Mouse (Mus musculus) lung, embryonic 14.5 days (tissue): Measurements from ENCODE around the gene Atp8b2. TPM values are rescaled to one million over a fixed set of nuclear protein-coding genes. Genes with fewer than 3 reads are reported as not detected.

Experiments used
- ATAC-seq: fragments of 200-750 bp; cut with Nextera tagmentation; 2 replicates; pipeline ENCODE4 v1.8.0; 2017; ENCODE audit warnings: mild to moderate bottlenecking, moderate TSS enrichment, moderate library complexity; ENCODE audit not compliant: insufficient read depth
- DNase-seq: peaks from one replicate; pipeline ENCODE4 v3.0.0-alpha.2; 2015
- H3K27ac ChIP-seq: fragments of 300-500 bp; sonication (generic); 2 replicates; pipeline ENCODE4 v1.5.1; 2014; ENCODE audit warnings: low read depth, mild to moderate bottlenecking, moderate library complexity
- H3K27me3 ChIP-seq: fragments of 300-500 bp; sonication (generic); 2 replicates; pipeline ENCODE4 v1.6.1; 2014; ENCODE audit warnings: low read length, control low read depth; ENCODE audit not compliant: insufficient read depth
- H3K36me3 ChIP-seq: fragments of 300-500 bp; sonication (generic); 2 replicates; pipeline ENCODE4 v1.6.1; 2014; ENCODE audit warnings: control low read depth; ENCODE audit not compliant: insufficient read depth
- H3K4me1 ChIP-seq: fragments of 300-500 bp; sonication (generic); 2 replicates; pipeline ENCODE4 v1.6.1; 2014; ENCODE audit warnings: antibody characterized with exemption, control low read depth; ENCODE audit not compliant: insufficient read depth
- H3K4me2 ChIP-seq: fragments of 300-500 bp; sonication (generic); 2 replicates; pipeline ENCODE4 v1.6.1; 2014; ENCODE audit warnings: mild to moderate bottlenecking
- H3K4me3 ChIP-seq: fragments of 300-500 bp; sonication (generic); 2 replicates; pipeline ENCODE4 v1.5.1; 2014; ENCODE audit warnings: low read depth, low read length
- H3K9ac ChIP-seq: fragments of 300-500 bp; sonication (generic); 2 replicates; pipeline ENCODE4 v1.6.1; 2014
- H3K9me3 ChIP-seq: fragments of 300-500 bp; sonication (generic); 2 replicates; pipeline ENCODE4 v1.6.1; 2016; ENCODE audit warnings: low read depth, low read length, control low read depth
- CTCF ChIP-seq: IDR thresholded peaks from 2 replicates; pipeline ENCODE4 v1.5.1; 2016; ENCODE audit warnings: antibody characterized with exemption, low read depth
- WGBS: fragments of 180-500 bp; shearing (Covaris S2); extraction: QIAGEN DNeasy Blood & Tissue Kit; methylation state at CpG from one replicate; pipeline ENCODE4 v1.1.7; 2014; 5-methylcytosine and 5-hydroxymethylcytosine counted together
- polyA plus RNA-seq: library from polyadenylated mRNA; unstranded; fragments of >200 nt; fragmentation: Nextera tagmentation; extraction: Ambion mirVana; gene quantifications from 2 replicates; pipeline ENCODE4 v1.2.1, GENCODE M21; 2014

Gene Atp8b2
- polyA plus RNA-seq, 1 experiment from 2014 or later: 20.5 TPM

GRCm38 (mm10) chr3:89966946-89967345, 3.6 kb upstream of the Atp8b2 start:
- Histone ChIP-seq H3K27ac (no peak overlapping the region), H3K36me3 (no peaks in the 10 kb centered on the region), H3K4me3 (no peak overlapping the region), H3K27me3 (no peaks in the 10 kb centered on the region), H3K4me2 (no peak overlapping the region), H3K4me1 (peaks cover 4% of the 10 kb centered on the region; the same call in 1 of the 2 replicates), H3K9ac (no peak overlapping the region), H3K9me3 (no peaks in the 10 kb centered on the region)
- ATAC-seq (no peak), DNase-seq (peak; percentile 61)
- WGBS: 72% methylated on average over 4 of the region's 4 CpGs
- peak; percentile 56 for TF ChIP-seq CTCF

DNA sequence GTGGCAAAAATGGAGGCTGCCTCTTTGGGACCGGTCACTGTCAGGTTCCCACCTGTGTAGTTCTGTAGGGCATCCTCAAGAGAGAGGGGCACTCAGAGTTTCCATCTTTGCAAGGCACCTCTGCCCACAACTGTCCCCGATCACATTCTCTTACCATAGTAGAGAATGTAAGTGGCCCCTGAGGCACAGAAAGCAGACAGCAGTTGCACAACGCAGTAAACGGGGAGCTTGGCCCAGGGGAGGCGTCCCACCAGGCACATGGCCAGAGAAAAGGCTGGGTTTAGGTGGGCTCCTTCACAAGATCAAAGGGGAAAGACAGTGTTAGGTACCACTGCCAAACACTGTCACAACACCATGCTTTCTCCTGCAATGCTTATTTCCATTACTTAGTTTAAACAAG, 2.7 kb upstream of the Atp8b2 start:
- ATAC-seq: no peak
- no peak overlapping the region for H3K27ac ChIP-seq
- TF ChIP-seq CTCF: no peak

DNA sequence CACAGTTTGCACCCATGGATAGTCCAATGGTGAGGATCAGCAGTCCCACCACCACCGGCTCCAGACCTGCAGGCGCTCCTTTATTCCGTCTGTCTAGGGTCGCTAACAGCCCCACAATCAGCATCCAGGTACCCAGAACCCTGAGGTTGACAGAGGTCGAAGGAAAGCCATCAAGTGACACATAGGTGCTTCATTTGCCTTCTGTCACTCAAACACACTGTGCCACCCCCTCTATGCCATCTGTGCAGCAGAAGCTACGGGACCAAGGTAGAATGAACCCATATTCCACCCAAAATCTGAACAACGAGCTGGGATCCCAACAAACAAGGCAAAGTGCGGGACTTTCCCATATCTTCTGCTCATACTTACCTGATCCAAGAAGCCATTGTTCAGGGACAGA, 2.2 kb upstream of the Atp8b2 start:
- no peak for DNase-seq
- 90% methylated on average over 8 of the region's 8 CpGs for WGBS
- Histone ChIP-seq H3K4me1 (peaks cover 15% of the 10 kb centered on the region), H3K27ac (no peak overlapping the region), H3K9me3 (no peaks in the 10 kb centered on the region), H3K27me3 (no peaks in the 10 kb centered on the region), H3K9ac (no peak overlapping the region), H3K36me3 (no peaks in the 10 kb centered on the region), H3K4me2 (no peak overlapping the region), H3K4me3 (no peak overlapping the region)
- no peak for TF ChIP-seq CTCF
- no peak for ATAC-seq

More for the DNA sequence above, 2.7 kb upstream of the Atp8b2 start:
- H3K9ac ChIP-seq: no peak overlapping the region
- H3K9me3 ChIP-seq: no peaks in the 10 kb centered on the region
- peaks cover 13% of the 10 kb centered on the region for H3K4me1 ChIP-seq
- H3K27me3 ChIP-seq: no peaks in the 10 kb centered on the region
- no peaks in the 10 kb centered on the region for H3K36me3 ChIP-seq
- no peak overlapping the region for H3K4me3 ChIP-seq
- no peak overlapping the region for H3K4me2 ChIP-seq
- no peak for DNase-seq
- WGBS: 85% methylated on average over 5 of the region's 5 CpGs

GRCm38 (mm10) chr3:89963926-89964739, 825 bp upstream of the Atp8b2 start:
- Histone ChIP-seq H3K9me3 (no peaks in the 10 kb centered on the region), H3K4me1 (peaks cover 19% of the 10 kb centered on the region), H3K36me3 (peaks cover 6% of the 10 kb centered on the region), H3K27ac (peak overlapping the region; percentile 97), H3K27me3 (no peaks in the 10 kb centered on the region), H3K4me3 (peak overlapping the region; percentile 94), H3K9ac (peak overlapping the region; percentile 93), H3K4me2 (peak overlapping the region; percentile 89)
- peak; percentile 87 for TF ChIP-seq CTCF
- 21% methylated on average over 22 of the region's 22 CpGs for WGBS
- DNase-seq: peak; percentile 93
- ATAC-seq: peak; percentile 22; the same call in 1 of the 2 replicates

DNA sequence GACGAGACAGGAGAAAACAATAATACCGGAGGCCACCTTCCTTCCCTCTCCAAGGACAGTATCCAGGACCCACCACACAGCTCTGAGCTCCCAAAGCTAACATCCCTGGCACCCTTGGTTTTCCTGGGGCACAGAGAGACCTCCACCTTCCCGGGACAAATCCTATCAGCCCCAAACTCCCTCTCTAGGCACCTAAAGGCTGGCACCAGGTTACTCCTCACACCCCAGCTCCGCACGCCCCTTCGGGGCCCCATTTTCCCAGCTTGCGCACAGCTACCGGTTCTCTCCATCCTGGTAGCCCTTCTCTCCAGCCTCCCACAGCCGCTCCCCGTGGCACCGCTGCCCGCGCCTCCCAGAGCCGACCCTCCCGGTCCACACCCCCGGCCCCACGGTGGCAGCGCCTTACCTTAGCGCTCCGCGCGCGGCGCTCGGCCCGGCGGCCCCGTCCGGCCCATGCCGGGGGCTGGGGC, 522 bp downstream of the Atp8b2 start:
- TF ChIP-seq CTCF: no peak
- WGBS: under 1% methylated on average over 30 of the region's 30 CpGs
- peak overlapping the region; percentile 89 for H3K4me2 ChIP-seq
- DNase-seq (no peak), ATAC-seq (peak; percentile 27)
- H3K36me3 ChIP-seq: peaks cover 18% of the 10 kb centered on the region
- peaks cover 19% of the 10 kb centered on the region for H3K4me1 ChIP-seq
- H3K27me3 ChIP-seq: no peaks in the 10 kb centered on the region
- H3K9me3 ChIP-seq: no peaks in the 10 kb centered on the region
- peak overlapping the region; percentile 97 for H3K27ac ChIP-seq
- peak overlapping the region; percentile 93 for H3K9ac ChIP-seq
- H3K4me3 ChIP-seq: peak overlapping the region; percentile 94

DNA sequence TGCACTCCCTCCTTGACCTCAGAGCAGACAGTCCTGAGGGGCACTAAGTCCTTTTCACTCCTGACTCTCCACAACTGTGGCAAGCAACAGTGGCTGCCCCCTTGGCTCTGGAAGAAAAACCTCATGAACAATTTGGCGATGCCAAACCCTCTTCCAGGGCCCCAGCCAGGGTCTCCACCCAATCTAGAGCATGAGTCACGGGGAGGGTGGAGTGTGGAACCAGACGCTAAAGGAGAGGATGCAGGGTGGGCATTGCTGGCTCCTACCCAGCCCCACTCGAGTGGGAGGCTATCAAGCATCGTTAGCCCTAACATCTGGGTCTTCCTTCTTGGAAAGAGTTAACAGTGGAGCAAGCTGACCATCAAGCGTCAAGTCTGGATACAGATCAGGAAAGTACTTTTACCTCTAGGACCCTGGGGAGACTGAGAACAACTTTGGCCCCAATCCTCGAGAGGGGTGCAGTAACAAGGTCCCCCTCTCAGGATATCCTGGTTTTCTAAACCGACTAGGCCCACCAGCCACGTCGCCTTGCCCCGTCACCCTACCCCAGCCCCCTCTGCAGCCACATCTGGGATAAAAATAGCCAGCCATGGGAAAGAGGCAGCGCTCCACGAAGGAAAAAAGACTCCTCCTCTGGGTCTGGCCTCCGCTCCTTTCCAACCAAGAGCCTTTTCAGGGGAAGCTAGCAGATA, 1.1 kb downstream of the Atp8b2 start:
- H3K4me2 ChIP-seq: peak overlapping the region; percentile 89
- DNase-seq (peak; percentile 44), ATAC-seq (no peak)
- H3K36me3 ChIP-seq: peaks cover 24% of the 10 kb centered on the region
- WGBS: 2% methylated on average over 14 of the region's 14 CpGs
- peak overlapping the region; percentile 97 for H3K27ac ChIP-seq
- TF ChIP-seq CTCF: no peak
- peaks cover 19% of the 10 kb centered on the region for H3K4me1 ChIP-seq
- H3K9me3 ChIP-seq: no peaks in the 10 kb centered on the region
- peak overlapping the region; percentile 94 for H3K4me3 ChIP-seq
- no peaks in the 10 kb centered on the region for H3K27me3 ChIP-seq
- peak overlapping the region; percentile 93 for H3K9ac ChIP-seq

DNA sequence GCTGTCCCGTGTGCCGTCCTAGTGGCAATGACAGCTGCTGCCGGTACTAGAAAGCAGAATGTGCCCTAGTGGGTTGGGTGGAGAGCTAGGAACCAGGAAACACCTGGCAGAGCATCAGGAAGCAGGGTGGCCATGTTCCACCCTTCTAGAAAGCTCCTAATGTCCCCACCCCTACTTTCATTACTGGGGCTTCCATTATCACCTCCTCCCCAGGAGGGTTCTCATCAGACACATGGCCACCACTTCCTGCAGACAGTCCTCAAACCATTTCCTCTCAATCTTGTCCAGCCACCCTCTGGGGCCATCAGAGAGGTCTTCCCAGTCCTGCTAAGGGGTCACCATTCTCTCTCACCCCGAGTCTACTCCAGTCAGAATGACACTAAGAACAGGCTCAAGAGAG, 1.9 kb downstream of the Atp8b2 start:
- DNase-seq (peak; percentile 7), ATAC-seq (no peak)
- 39% methylated on average over 4 of the region's 4 CpGs for WGBS
- Histone ChIP-seq H3K27me3 (no peaks in the 10 kb centered on the region), H3K4me3 (peak overlapping the region; percentile 94), H3K4me1 (peaks cover 19% of the 10 kb centered on the region), H3K36me3 (peaks cover 31% of the 10 kb centered on the region), H3K4me2 (peak overlapping the region; percentile 89), H3K9me3 (no peaks in the 10 kb centered on the region), H3K9ac (no peak overlapping the region), H3K27ac (peak overlapping the region; percentile 54; the same call in 1 of the 2 replicates)
- TF ChIP-seq CTCF: no peak
